Mouse (Mus musculus) left cerebral cortex, adult 2 months (tissue): ENCODE measurements at regions not wholly inside any gene's neighbourhood (a gene's known extent, or its start where the extent isn't known, plus 50 kb on each side); places are given as distances from the start of the nearest gene placed in this dataset.

Experiments used
- DNase-seq, 2 experiments: peaks; one replicate each; pipeline ENCODE4 v3.0.0; 2021 to 2022; ENCODE audit warnings: low spot score in 2 of 2, mixed read lengths in 1 of 2; ENCODE audit errors: extremely low spot score in 1 of 2
- H3K27ac ChIP-seq: fragments of 200-600 bp; 2 replicates; pipeline ENCODE4 v1.8.1; 2022
- H3K4me3 ChIP-seq: fragments of 200-600 bp; 2 replicates; pipeline ENCODE4 v1.8.1; 2022
- CTCF ChIP-seq: fragments of 200-600 bp; IDR thresholded peaks from 2 replicates; pipeline ENCODE4 v1.8.1; 2022; ENCODE audit warnings: antibody characterized with exemption, mild to moderate bottlenecking, moderate library complexity
- intact Hi-C: fragments of 180-260 bp; cut with DNase I; formaldehyde crosslinking; loops from one replicate; pipeline ENCODE4 v1.15.1; 2025

- intact Hi-C loops: no loop called here
- no peak overlapping the region for H3K4me3 ChIP-seq
- TF ChIP-seq CTCF: no peak
- DNase-seq: no peak
- no peak overlapping the region for H3K27ac ChIP-seq
Observed at GRCm38 (mm10) chr6:59556668-59557310, 130.7 kb upstream of the Gprin3 start.

GRCm38 (mm10) chr6:59537025-59537424 is 110.9 kb upstream of the Gprin3 start:
- Histone ChIP-seq H3K27ac (no peak overlapping the region), H3K4me3 (no peak overlapping the region)
- intact Hi-C loops: loop anchor here (5.0 kb wide), 2 partner anchors 665 to 905 kb away; no protein-coding TSS in a partner anchor
- TF ChIP-seq CTCF: peak; percentile 53
- DNase-seq: no peak

DNA sequence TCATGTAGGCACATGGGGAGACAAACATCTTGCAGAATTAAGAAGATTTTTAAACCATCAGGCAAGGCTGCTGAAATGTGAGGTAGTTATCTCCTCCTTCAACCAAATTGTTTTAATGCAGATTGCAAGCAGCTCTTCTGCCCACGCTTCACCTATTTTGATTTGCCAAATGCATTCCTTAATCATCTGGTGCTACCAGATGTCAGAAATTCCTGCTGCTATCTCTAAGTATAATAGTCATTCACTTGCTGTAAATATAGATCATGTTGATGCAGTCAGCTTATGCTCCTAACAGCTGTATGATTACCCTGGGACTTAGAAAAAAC is 98.8 kb upstream of the Gprin3 start:
- Histone ChIP-seq H3K4me3 (no peak overlapping the region), H3K27ac (no peak overlapping the region)
- intact Hi-C loops: no loop called here
- no peak for DNase-seq
- TF ChIP-seq CTCF: no peak

GRCm38 (mm10) chr6:59524095-59524939 is 98.2 kb upstream of the Gprin3 start:
- DNase-seq: no peak
- intact Hi-C loops: no loop called here
- H3K4me3 ChIP-seq: no peak overlapping the region
- TF ChIP-seq CTCF: no peak
- no peak overlapping the region for H3K27ac ChIP-seq

DNA sequence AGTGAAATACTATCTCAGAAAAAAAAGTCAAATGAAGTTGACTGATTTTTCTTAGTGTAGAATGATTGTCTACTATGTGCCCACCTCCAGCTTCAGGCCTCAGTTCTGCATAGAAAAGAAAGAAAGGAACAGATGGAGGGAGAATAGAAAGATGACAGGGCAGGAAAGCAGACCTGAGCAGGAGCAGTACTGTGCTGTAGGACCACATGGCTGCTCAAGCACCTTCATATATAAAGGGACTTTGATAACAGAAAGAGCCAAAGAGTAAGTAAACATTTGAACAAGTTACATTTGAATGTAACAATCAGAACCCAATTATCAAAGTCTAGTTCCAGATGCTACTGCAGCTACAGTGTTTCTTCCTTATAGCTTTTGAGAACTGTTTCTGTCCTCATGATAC is 96.9 kb upstream of the Gprin3 start:
- DNase-seq: no peak
- no peak for TF ChIP-seq CTCF
- intact Hi-C loops: no loop called here
- no peak overlapping the region for H3K27ac ChIP-seq
- no peak overlapping the region for H3K4me3 ChIP-seq

DNA sequence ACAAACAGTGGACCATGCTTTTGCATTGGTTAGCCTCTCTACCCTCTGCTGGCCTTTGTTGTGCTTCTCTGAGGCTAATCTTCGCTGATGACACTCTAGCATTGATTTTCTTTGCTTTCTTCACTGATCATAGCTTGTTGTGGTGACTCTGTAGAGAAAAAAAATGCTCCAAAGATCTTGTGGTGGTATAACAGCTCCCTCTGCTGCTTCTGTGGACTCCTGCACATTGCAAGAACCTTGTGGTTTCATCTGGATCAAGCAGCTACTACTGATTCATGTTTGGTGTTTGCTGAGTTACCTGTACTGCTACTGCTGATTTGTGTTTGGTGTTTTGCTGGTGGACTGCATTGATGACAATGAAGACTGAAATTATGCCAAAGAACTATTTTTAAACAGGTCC is 74.7 kb upstream of the Gprin3 start:
- intact Hi-C loops: no loop called here
- no peak overlapping the region for H3K27ac ChIP-seq
- TF ChIP-seq CTCF: peak; percentile 65
- peak; percentile 15 to 22 for DNase-seq
- no peak overlapping the region for H3K4me3 ChIP-seq

DNA sequence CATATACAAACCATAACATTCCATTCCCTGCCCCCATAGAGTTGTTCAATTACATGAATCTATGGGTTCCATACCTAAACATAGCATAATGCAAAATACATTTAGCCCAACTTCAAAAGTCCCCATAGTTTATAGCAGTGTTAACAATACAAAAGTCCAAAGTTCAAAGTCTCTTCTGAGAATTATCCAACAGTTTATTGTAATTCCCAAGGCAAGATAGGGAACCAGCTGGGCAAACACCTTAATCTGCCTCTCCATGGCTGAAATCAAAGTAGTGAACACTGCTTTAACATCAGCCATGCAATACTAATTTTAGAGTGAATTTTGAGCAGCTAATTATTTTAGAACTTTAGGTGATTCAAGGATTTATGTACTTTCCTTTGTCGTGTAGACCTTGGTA is 72.7 kb upstream of the Gprin3 start:
- Histone ChIP-seq H3K27ac (no peak overlapping the region), H3K4me3 (no peak overlapping the region)
- no peak for TF ChIP-seq CTCF
- DNase-seq: no peak
- intact Hi-C loops: loop anchor here (5.0 kb wide), 1 partner anchor 246 kb away; no protein-coding TSS in a partner anchor

GRCm38 (mm10) chr6:59498079-59498478 is 72.0 kb upstream of the Gprin3 start:
- Histone ChIP-seq H3K4me3 (no peak overlapping the region), H3K27ac (no peak overlapping the region)
- DNase-seq: peak; percentile 46 to 79
- intact Hi-C loops: loop anchor here (5.0 kb wide), 1 partner anchor 246 kb away; no protein-coding TSS in a partner anchor
- TF ChIP-seq CTCF: peak; percentile 73

DNA sequence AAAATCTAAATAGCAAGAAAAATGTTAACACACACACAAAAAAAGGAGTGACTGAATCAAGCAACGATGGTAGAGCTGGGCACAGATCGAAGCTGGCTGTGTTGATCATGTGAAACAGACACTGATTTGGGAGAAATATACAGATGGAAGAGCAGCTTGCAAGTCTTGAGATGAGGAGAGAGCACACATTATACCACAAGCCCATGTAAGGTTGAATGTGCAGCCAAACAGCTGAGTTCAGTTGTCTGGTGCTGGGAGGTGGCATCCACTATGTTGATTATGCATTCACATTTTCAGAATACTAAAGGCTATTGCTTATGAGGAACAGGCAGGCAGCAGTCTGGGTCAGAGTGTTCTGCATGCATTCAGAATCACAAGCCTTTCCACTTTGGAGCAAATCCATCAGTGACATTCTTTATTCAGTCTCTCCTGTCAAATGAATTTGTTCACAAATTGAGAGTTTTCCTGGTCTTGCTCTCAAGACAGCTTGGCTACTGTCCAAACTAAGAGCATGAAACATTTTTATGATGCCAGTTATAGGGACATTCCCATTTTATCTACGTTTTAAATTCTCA is 63.0 kb upstream of the Gprin3 start:
- intact Hi-C loops: no loop called here
- no peak for TF ChIP-seq CTCF
- Histone ChIP-seq H3K27ac (no peak overlapping the region), H3K4me3 (no peak overlapping the region)
- DNase-seq: no peak

- intact Hi-C loops: no loop called here
- Histone ChIP-seq H3K4me3 (no peak overlapping the region), H3K27ac (no peak overlapping the region)
- no peak for DNase-seq
- TF ChIP-seq CTCF: no peak
Observed at GRCm38 (mm10) chr6:59488386-59488785, 62.3 kb upstream of the Gprin3 start.

DNA sequence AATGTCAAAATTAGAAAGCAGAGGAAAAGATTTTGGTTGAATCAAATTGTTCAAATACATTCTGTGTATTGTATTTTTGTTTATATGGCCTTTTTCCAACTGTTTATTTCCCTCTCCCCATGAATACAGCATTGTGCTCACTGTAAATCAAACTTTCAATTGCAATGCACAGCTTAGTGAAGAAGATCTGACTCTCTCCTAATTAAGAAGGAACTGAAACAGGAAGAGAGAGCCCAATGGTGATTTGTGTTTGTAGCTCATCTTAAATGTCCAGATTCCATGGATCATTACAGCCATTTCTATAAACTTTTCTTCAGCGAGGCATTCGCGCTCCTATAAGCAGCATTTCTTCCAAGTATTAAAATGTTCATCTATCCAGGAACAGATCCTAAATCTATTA is 57.9 kb upstream of the Gprin3 start:
- intact Hi-C loops: no loop called here
- no peak for TF ChIP-seq CTCF

GRCm38 (mm10) chr6:59483587-59483986 is 57.5 kb upstream of the Gprin3 start:
- intact Hi-C loops: loop anchor here (1.0 kb wide), 1 partner anchor 234 kb away; no protein-coding TSS in a partner anchor
- H3K4me3 ChIP-seq: no peak overlapping the region
- DNase-seq: peak; percentile 27 to 48

More for the DNA sequence above, 57.9 kb upstream of the Gprin3 start:
- no peak overlapping the region for H3K4me3 ChIP-seq
- no peak overlapping the region for H3K27ac ChIP-seq
- DNase-seq: no peak

More at GRCm38 (mm10) chr6:59483587-59483986, 57.5 kb upstream of the Gprin3 start:
- peak; percentile 76 for TF ChIP-seq CTCF
- H3K27ac ChIP-seq: no peak overlapping the region
